Mouse (Mus musculus): Measurements from ENCODE around the gene Apoc4. TPM values are rescaled to one million over a fixed set of nuclear protein-coding genes. Genes with fewer than 3 reads are reported as not detected.

Gene Apoc4
- polyA plus RNA-seq, 1 experiment from 2014 or later = 0.34 TPM

DNA sequence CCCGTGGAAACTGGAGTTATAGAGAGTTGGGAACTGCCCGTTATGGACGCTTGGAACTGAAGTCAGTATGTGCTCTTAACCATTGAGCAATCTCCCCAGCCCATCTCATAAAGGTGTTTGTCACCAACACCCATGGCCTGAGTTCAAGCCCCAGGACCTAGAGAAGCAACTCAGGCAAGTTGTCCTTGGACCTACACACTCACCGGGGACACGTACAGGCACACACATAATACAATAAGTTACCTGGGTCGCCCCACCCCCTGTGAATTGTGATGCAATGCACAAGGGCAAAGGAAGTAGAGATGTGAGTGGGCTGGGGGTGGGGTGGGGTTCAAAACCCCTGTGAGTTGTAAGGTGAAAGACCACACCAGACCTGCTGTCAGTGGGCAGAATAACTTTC is 5.2 kb upstream of the Apoc4 start:
- H3K27ac ChIP-seq (ENCODE audit: low read length) = no peak overlapping the region
- no peak overlapping the region for H3K4me3 ChIP-seq (ENCODE audit: low read length)
- H3K36me3 ChIP-seq (ENCODE audit: control insufficient read depth, insufficient read depth, low read length) = no peaks in the 10 kb centered on the region
- H3K9ac ChIP-seq (ENCODE audit: low read length) = no peak overlapping the region
- H3K9me3 ChIP-seq (ENCODE audit: control insufficient read depth, low read length) = no peaks in the 10 kb centered on the region
- 80% methylated on average over 6 of the region's 6 CpGs for WGBS
- H3K27me3 ChIP-seq (ENCODE audit: control insufficient read depth, insufficient read depth, low read depth, low read length) = no peaks in the 10 kb centered on the region
- peaks cover 4% of the 10 kb centered on the region for H3K4me1 ChIP-seq (replicated peaks; ENCODE audit: control insufficient read depth, insufficient read depth, low read length)
- ATAC-seq (ENCODE audit: low read depth) = no peak
- H3K4me2 ChIP-seq (ENCODE audit: low read depth, low read length) = no peak overlapping the region

DNA sequence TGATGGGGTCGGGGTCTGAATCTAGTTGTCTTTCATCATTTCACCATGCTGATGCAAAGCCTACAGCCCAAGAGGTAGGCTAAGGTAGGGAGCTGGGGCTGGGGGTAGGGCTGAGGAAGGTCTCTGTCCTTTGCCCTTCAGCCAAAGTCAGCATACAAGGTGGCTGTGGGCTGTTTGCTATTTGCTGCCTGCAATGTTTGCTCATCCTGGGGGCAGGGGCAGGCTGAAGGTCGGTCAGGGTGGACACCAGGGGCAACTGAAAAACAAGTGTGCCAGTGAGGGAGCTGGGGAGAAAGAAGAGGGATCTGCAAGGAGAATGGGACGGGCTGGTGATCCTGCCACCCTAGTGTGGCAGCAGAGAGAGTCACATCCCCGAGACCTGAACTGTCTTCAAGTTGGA is 4.1 kb upstream of the Apoc4 start:
- Histone ChIP-seq H3K4me2 (ENCODE audit: low read depth, low read length) (no peak overlapping the region), H3K9me3 (ENCODE audit: control insufficient read depth, low read length) (no peaks in the 10 kb centered on the region), H3K36me3 (ENCODE audit: control insufficient read depth, insufficient read depth, low read length) (no peaks in the 10 kb centered on the region), H3K27ac (ENCODE audit: low read length) (no peak overlapping the region), H3K4me3 (ENCODE audit: low read length) (no peak overlapping the region), H3K27me3 (ENCODE audit: control insufficient read depth, insufficient read depth, low read depth, low read length) (no peaks in the 10 kb centered on the region), H3K9ac (ENCODE audit: low read length) (no peak overlapping the region), H3K4me1 (replicated peaks; ENCODE audit: control insufficient read depth, insufficient read depth, low read length) (peaks cover 4% of the 10 kb centered on the region)
- no peak for ATAC-seq (ENCODE audit: low read depth)
- WGBS = 54% methylated on average over 4 of the region's 4 CpGs

DNA sequence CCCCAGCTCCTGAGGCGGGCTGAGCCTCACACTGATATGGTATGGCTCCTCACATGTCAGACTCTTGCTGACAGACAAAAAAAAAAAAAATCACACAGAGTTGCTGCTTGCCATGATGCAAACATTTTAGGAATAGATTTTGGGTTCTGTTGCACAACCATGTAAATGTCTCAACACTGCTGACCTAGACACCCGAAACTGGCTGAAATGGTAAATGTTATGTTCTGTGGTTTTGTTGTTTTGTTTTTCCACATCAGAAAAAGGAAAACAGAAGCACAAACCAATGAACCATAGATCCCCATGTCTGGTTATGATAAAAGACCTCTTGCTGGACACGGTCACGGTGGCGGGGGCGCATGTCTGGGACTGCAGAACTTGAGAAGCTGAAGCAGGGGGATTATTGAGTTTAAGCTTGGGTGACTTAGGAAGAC is 2.5 kb upstream of the Apoc4 start:
- Histone ChIP-seq H3K4me1 (replicated peaks; ENCODE audit: control insufficient read depth, insufficient read depth, low read length) (peaks cover 4% of the 10 kb centered on the region), H3K9ac (ENCODE audit: low read length) (no peak overlapping the region), H3K27ac (ENCODE audit: low read length) (no peak overlapping the region), H3K4me2 (ENCODE audit: low read depth, low read length) (no peak overlapping the region), H3K9me3 (ENCODE audit: control insufficient read depth, low read length) (no peaks in the 10 kb centered on the region), H3K36me3 (ENCODE audit: control insufficient read depth, insufficient read depth, low read length) (no peaks in the 10 kb centered on the region), H3K4me3 (ENCODE audit: low read length) (no peak overlapping the region), H3K27me3 (ENCODE audit: control insufficient read depth, insufficient read depth, low read depth, low read length) (no peaks in the 10 kb centered on the region)
- ATAC-seq (ENCODE audit: low read depth) = peak; percentile 19; the same call in 1 of the 2 replicates
- WGBS = 81% methylated on average over 6 of the region's 6 CpGs

DNA sequence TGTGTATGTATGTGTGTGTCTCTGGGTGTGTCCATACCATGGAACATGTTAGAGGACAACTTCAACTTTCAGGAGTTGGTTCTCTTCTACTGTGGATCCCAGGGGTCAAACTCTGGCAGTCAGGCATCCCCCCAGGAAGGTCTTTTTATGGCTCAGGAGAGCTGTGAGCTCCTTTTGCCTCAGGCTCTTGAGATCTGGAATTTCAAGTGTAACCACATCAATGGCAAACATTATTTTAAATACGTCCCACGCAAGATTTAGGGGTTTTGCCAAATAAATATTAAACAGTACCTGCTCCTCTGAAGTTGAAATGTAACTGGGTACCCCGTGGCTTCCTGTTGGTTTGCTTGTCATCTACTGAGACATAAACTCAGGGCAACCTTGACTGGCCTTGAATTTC is 1.7 kb upstream of the Apoc4 start:
- no peak overlapping the region for H3K9ac ChIP-seq (ENCODE audit: low read length)
- 53% methylated on average over 3 of the region's 3 CpGs for WGBS
- no peaks in the 10 kb centered on the region for H3K36me3 ChIP-seq (ENCODE audit: control insufficient read depth, insufficient read depth, low read length)
- no peak overlapping the region for H3K4me2 ChIP-seq (ENCODE audit: low read depth, low read length)
- no peaks in the 10 kb centered on the region for H3K27me3 ChIP-seq (ENCODE audit: control insufficient read depth, insufficient read depth, low read depth, low read length)
- peak overlapping the region; percentile 70 for H3K27ac ChIP-seq (ENCODE audit: low read length)
- ATAC-seq (ENCODE audit: low read depth) = 0 out of 2 replicates have a peak, but pooled peaks have one; percentile 24
- H3K4me1 ChIP-seq (replicated peaks; ENCODE audit: control insufficient read depth, insufficient read depth, low read length) = peaks cover 4% of the 10 kb centered on the region
- no peaks in the 10 kb centered on the region for H3K9me3 ChIP-seq (ENCODE audit: control insufficient read depth, low read length)
- H3K4me3 ChIP-seq (ENCODE audit: low read length) = no peak overlapping the region

DNA sequence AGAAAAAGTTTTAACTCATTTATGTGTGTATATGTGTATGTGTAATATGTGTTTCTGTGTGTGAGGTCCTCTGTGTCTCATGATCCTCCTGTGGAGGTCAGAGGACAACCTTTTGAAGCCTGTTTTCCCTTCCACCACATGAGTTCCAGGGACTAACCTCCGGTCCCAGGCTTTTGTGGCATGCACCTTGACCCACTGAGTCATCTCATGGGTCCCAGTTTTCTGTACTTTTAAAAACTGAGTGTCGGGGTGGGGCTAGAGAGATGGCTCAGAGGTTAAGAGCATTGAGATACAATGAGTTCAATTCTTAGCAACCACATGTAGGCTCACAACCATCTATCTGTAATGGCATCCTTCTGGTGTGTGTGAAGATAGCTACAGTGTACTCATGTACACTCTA is 577 bp downstream of the Apoc4 start:
- no peaks in the 10 kb centered on the region for H3K9me3 ChIP-seq (ENCODE audit: control insufficient read depth, low read length)
- H3K27me3 ChIP-seq (ENCODE audit: control insufficient read depth, insufficient read depth, low read depth, low read length) = no peaks in the 10 kb centered on the region
- no peak overlapping the region for H3K4me3 ChIP-seq (ENCODE audit: low read length)
- no peaks in the 10 kb centered on the region for H3K36me3 ChIP-seq (ENCODE audit: control insufficient read depth, insufficient read depth, low read length)
- H3K27ac ChIP-seq (ENCODE audit: low read length) = no peak overlapping the region
- H3K9ac ChIP-seq (ENCODE audit: low read length) = no peak overlapping the region
- 81% methylated on average over 2 of the region's 2 CpGs for WGBS
- ATAC-seq (ENCODE audit: low read depth) = no peak
- H3K4me1 ChIP-seq (replicated peaks; ENCODE audit: control insufficient read depth, insufficient read depth, low read length) = peaks cover 4% of the 10 kb centered on the region
- no peak overlapping the region for H3K4me2 ChIP-seq (ENCODE audit: low read depth, low read length)

DNA sequence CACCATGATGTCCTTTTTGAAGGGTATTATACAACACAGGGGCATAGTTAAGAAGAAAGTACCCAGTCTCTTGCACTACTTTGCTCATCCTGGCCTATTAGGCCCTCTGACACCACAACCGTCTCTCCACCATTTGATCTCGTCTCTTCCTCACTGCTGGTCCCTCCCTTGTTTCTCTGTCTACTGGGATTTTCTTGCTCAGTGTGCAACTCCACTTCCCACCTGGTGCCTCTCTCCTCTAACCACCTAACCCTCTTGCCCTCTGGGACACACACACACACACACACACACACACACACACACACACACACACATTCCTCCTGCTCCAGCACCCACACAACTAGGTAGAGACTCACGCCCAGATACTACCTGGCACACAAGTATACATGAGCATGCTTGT is 2.4 kb downstream of the Apoc4 start:
- H3K27ac ChIP-seq (ENCODE audit: low read length) = no peak overlapping the region
- H3K4me3 ChIP-seq (ENCODE audit: low read length) = no peak overlapping the region
- no peaks in the 10 kb centered on the region for H3K9me3 ChIP-seq (ENCODE audit: control insufficient read depth, low read length)
- peaks cover 4% of the 10 kb centered on the region for H3K4me1 ChIP-seq (replicated peaks; ENCODE audit: control insufficient read depth, insufficient read depth, low read length)
- no peak overlapping the region for H3K4me2 ChIP-seq (ENCODE audit: low read depth, low read length)
- WGBS = 81% methylated on average over 3 of the region's 3 CpGs
- ATAC-seq (ENCODE audit: low read depth) = no peak
- no peaks in the 10 kb centered on the region for H3K36me3 ChIP-seq (ENCODE audit: control insufficient read depth, insufficient read depth, low read length)
- no peak overlapping the region for H3K9ac ChIP-seq (ENCODE audit: low read length)
- H3K27me3 ChIP-seq (ENCODE audit: control insufficient read depth, insufficient read depth, low read depth, low read length) = no peaks in the 10 kb centered on the region

DNA sequence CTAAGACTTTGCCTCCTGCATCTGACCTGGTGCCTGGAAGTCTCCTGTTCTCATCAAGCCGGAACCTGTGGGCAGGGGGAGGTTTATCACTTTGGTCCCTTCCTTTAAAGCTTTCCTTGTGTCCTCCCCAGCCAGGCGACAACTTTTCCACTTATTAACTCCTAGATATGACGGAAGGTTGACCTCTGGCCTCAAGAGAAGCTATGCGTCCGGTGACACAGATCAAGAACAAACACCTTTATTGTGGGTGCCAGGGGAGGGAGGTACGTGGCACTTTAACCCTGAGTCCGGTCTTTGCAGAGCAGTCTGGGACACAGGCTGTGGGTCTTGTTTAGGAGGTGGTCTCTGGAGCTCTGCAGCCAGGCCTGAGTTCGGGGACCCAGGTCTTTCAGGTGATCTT is 3.4 kb downstream of the Apoc4 start, which contains the start of gene Apoc2:
Gene Apoc2 (minus strand): TSS at position 70 of the 400 bp plus-strand sequence.
- Histone ChIP-seq H3K9ac (ENCODE audit: low read length) (no peak within 1 kb of the TSS), H3K27ac (ENCODE audit: low read length) (no peak within 1 kb of the TSS), H3K9me3 (ENCODE audit: control insufficient read depth, low read length) (no peaks in the 10 kb centered on the region), H3K4me1 (replicated peaks; ENCODE audit: control insufficient read depth, insufficient read depth, low read length) (no peaks in the 10 kb centered on the region), H3K36me3 (ENCODE audit: control insufficient read depth, insufficient read depth, low read length) (no peaks in the 10 kb centered on the region), H3K4me3 (ENCODE audit: low read length) (no peak within 1 kb of the TSS), H3K4me2 (ENCODE audit: low read depth, low read length) (no peak within 1 kb of the TSS), H3K27me3 (ENCODE audit: control insufficient read depth, insufficient read depth, low read depth, low read length) (no peaks in the 10 kb centered on the region)
- WGBS = 50% methylated on average over 8 of the region's 8 CpGs
- no peak for ATAC-seq (ENCODE audit: low read depth)

DNA sequence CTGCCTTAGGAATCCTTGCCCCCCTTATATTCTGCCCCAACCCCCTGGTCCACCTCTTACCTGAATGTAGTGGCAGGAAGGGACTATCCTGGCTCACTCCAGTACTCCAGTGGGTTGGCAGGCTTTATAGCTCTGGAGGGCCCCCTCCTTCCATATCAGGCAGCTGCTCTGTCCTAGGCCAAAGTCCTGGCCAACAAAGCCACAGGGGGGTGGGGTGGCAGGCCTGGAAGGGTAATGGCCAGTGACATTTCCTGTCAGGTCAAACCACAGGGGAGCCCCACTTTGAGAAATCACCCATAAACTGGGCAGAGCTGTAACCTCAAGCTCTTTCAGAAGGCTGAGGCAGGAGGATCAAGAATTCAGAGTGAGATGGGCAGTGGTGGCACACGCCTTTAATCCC is 4.6 kb downstream of the Apoc4 start:
- no peaks in the 10 kb centered on the region for H3K36me3 ChIP-seq (ENCODE audit: control insufficient read depth, insufficient read depth, low read length)
- no peaks in the 10 kb centered on the region for H3K9me3 ChIP-seq (ENCODE audit: control insufficient read depth, low read length)
- H3K4me2 ChIP-seq (ENCODE audit: low read depth, low read length) = no peak overlapping the region
- H3K27me3 ChIP-seq (ENCODE audit: control insufficient read depth, insufficient read depth, low read depth, low read length) = no peaks in the 10 kb centered on the region
- H3K9ac ChIP-seq (ENCODE audit: low read length) = no peak overlapping the region
- H3K4me3 ChIP-seq (ENCODE audit: low read length) = no peak overlapping the region
- H3K27ac ChIP-seq (ENCODE audit: low read length) = no peak overlapping the region
- no peak for ATAC-seq (ENCODE audit: low read depth)
- 71% methylated on average over 1 of the region's 1 CpGs for WGBS
- H3K4me1 ChIP-seq (replicated peaks; ENCODE audit: control insufficient read depth, insufficient read depth, low read length) = no peaks in the 10 kb centered on the region

DNA sequence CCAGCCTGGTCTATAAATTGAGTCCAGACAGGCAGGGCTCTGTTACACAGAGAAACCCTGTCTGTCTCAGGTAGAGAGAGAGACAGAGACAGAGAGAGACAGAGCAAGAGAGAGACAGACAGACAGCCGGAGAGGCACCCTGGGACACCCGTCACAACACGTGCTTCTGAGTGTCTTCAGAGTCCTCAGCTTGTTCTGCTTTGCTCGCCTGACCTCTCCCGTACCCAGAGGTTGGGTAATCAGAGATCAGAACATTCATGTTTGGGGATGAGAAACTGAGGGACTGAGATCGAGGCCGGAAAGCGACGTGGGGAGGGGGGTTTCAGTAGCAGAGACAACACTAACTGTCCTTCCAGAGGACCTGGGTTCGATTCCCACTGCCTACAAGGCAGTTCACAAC is 5.5 kb downstream of the Apoc4 start:
- Histone ChIP-seq H3K27ac (ENCODE audit: low read length) (no peak overlapping the region), H3K4me3 (ENCODE audit: low read length) (no peak overlapping the region), H3K4me2 (ENCODE audit: low read depth, low read length) (no peak overlapping the region), H3K9ac (ENCODE audit: low read length) (no peak overlapping the region), H3K27me3 (ENCODE audit: control insufficient read depth, insufficient read depth, low read depth, low read length) (no peaks in the 10 kb centered on the region), H3K36me3 (ENCODE audit: control insufficient read depth, insufficient read depth, low read length) (no peaks in the 10 kb centered on the region), H3K4me1 (replicated peaks; ENCODE audit: control insufficient read depth, insufficient read depth, low read length) (no peaks in the 10 kb centered on the region), H3K9me3 (ENCODE audit: control insufficient read depth, low read length) (no peaks in the 10 kb centered on the region)
- ATAC-seq (ENCODE audit: low read depth) = no peak
- WGBS = 71% methylated on average over 10 of the region's 10 CpGs

DNA sequence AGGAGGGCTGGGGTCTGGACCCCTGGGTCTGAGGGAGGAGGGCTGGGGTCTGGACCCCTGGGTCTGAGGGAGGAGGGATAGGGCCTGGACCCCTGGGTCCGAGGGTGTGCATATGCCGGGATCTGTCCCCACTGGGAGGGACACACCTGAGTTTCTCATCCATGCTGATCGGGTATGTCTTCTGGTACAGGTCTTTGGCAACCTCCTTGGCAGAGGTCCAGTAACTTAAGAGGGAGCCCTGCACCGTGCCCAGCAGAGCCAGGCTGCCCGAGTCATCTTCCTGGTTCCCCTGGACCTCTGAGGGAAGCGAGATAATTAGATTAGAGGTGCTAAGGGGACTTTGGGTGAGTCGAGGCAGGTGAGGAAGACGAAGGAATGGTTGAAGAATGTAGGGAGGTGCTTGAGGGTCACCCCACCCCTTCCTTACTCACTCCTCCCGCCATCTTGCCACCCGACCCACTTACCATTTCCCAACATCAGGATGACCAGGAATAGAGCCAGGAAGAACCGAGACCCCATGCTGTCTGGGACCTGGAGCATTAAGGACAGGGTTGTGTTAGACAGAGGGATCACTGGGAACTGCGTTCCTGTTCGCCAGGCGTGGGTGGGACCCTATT is 8.1 kb downstream of the Apoc4 start:
- no peaks in the 10 kb centered on the region for H3K36me3 ChIP-seq (ENCODE audit: control insufficient read depth, insufficient read depth, low read length)

More for the DNA sequence above, 8.1 kb downstream of the Apoc4 start:
- Histone ChIP-seq H3K27ac (ENCODE audit: low read length) (no peak overlapping the region), H3K4me1 (replicated peaks; ENCODE audit: control insufficient read depth, insufficient read depth, low read length) (peaks cover 5% of the 10 kb centered on the region), H3K9ac (ENCODE audit: low read length) (no peak overlapping the region), H3K4me3 (ENCODE audit: low read length) (no peak overlapping the region), H3K4me2 (ENCODE audit: low read depth, low read length) (no peak overlapping the region), H3K9me3 (ENCODE audit: control insufficient read depth, low read length) (no peaks in the 10 kb centered on the region), H3K27me3 (ENCODE audit: control insufficient read depth, insufficient read depth, low read depth, low read length) (no peaks in the 10 kb centered on the region)
- 47% methylated on average over 14 of the region's 14 CpGs for WGBS
- no peak for ATAC-seq (ENCODE audit: low read depth)
